Mouse (Mus musculus): ENCODE results near the gene Tmem229a.

GRCm38 (mm10) chr6:24955131-24955945, 759 bp downstream of the Tmem229a start:
- TF ChIP-seq CTCF (IDR thresholded peaks at IDR 0.05; ENCODE audit: low read depth) (no peak), EP300 (IDR thresholded peaks at IDR 0.05; ENCODE audit: low read depth) (no peak)

All from liver, postnatal 0 days (tissue).